Mouse (Mus musculus) G1E (cell line): ENCODE measurements around the gene Hmcn2. TPM values are rescaled to one million over a fixed set of nuclear protein-coding genes. Genes with fewer than 3 reads are reported as not detected.

Experiments used
- ATAC-seq: 2 replicates; pipeline ENCODE4 v1.8.0; 2016; ENCODE audit warnings: mild to moderate bottlenecking; ENCODE audit not compliant: insufficient number of reproducible peaks, poor library complexity, low FRiP score, severe bottlenecking; ENCODE audit errors: extremely low read depth
- DNase-seq: peaks from one replicate; pipeline ENCODE4 v3.0.0; 2012; ENCODE audit warnings: low spot score
- H3K27me3 ChIP-seq: 2 replicates; pipeline ENCODE4 v1.6.1; 2012; ENCODE audit warnings: mild to moderate bottlenecking, low read length, inconsistent platforms; ENCODE audit not compliant: insufficient read depth
- H3K36me3 ChIP-seq: replicated peaks from 2 replicates; pipeline ENCODE3; 2012; ENCODE audit warnings: mild to moderate bottlenecking, inconsistent platforms
- H3K4me1 ChIP-seq: 2 replicates; pipeline ENCODE4 v1.6.1; 2012; ENCODE audit warnings: low read depth, low read length, inconsistent platforms, mixed read lengths; ENCODE audit not compliant: insufficient read depth
- H3K4me3 ChIP-seq: 2 replicates; pipeline ENCODE4 v1.5.1; 2012; ENCODE audit warnings: low read depth, mild to moderate bottlenecking, inconsistent platforms, low read length, moderate library complexity, mixed read lengths
- H3K9me3 ChIP-seq: replicated peaks from 2 replicates; pipeline ENCODE4 v1.6.1; 2012; ENCODE audit warnings: inconsistent platforms
- CTCF ChIP-seq: IDR thresholded peaks from 2 replicates; pipeline ENCODE4 v1.5.1; 2012; ENCODE audit warnings: low read depth, low read length, inconsistent platforms, mixed read lengths
- GATA1 ChIP-seq: IDR thresholded peaks from 2 replicates; pipeline ENCODE4 v1.6.1; 2012; ENCODE audit warnings: borderline replicate concordance, low read length, inconsistent platforms, mixed read lengths
- GATA2 ChIP-seq: IDR thresholded peaks from 2 replicates; pipeline ENCODE4 v1.6.1; 2012; ENCODE audit warnings: low read depth, low read length, inconsistent platforms, borderline replicate concordance
- POLR2AphosphoS5 ChIP-seq: IDR thresholded peaks from 2 replicates; pipeline ENCODE4 v1.6.1; 2012; ENCODE audit warnings: low read depth, low read length, inconsistent platforms; ENCODE audit not compliant: insufficient replicate concordance
- TAL1 ChIP-seq: conservative IDR thresholded peaks from 2 replicates; pipeline ENCODE4 v1.6.1; 2012; ENCODE audit warnings: low read depth, low read length, inconsistent platforms, mixed read lengths
- polyA plus RNA-seq: library from polyadenylated mRNA; stranded (reverse); fragments of >175 nt; gene quantifications from 2 replicates; pipeline ENCODE4 v1.2.3, GENCODE M21; 2012
- total RNA-seq, 2 experiments: library from RNA; stranded (forward) in 1 of 2; stranded (reverse) in 1 of 2; fragments of 200-1000 nt in 1 of 2; fragments of >200 nt in 1 of 2; fragmentation: Nextera tagmentation in 1 of 2; gene quantifications; 2 replicates each; pipeline ENCODE4 v1.2.3; 2014 to 2017

Hmcn2 gene
- total and polyA plus RNA-seq, 3 experiments = 0.16 TPM; not detected in 2

DNA sequence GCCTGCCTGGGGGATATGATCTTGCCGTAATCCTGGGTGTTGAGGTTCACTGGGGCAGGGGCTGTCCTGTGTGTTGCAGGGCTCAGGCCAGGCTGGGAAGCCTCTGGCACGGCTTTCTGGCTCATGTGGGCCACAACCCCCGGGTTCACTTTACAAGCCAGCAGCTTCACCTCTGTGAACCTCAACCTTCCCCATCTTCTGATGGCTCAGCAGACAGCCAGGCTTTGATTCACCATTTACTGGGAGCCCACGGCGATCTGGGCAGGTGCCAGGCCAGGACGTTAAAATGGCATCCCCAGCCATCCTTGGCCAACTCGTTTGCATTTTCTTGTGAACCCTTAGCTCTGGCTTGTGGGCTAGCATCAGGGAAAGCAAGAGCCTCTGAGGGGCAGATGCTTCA is 155.3 kb downstream of the Hmcn2 start:
- Histone ChIP-seq H3K36me3 (no peaks in the 10 kb centered on the region), H3K4me3 (no peak overlapping the region), H3K27me3 (peaks cover 33% of the 10 kb centered on the region), H3K9me3 (no peaks in the 10 kb centered on the region), H3K4me1 (no peaks in the 10 kb centered on the region)
- DNase-seq = no peak
- no peak for TF ChIP-seq GATA1
- TF ChIP-seq POLR2AphosphoS5 = no peak
- no peak for TF ChIP-seq GATA2
- no peak for TF ChIP-seq CTCF
- TF ChIP-seq TAL1 = no peak
- no peak for ATAC-seq

DNA sequence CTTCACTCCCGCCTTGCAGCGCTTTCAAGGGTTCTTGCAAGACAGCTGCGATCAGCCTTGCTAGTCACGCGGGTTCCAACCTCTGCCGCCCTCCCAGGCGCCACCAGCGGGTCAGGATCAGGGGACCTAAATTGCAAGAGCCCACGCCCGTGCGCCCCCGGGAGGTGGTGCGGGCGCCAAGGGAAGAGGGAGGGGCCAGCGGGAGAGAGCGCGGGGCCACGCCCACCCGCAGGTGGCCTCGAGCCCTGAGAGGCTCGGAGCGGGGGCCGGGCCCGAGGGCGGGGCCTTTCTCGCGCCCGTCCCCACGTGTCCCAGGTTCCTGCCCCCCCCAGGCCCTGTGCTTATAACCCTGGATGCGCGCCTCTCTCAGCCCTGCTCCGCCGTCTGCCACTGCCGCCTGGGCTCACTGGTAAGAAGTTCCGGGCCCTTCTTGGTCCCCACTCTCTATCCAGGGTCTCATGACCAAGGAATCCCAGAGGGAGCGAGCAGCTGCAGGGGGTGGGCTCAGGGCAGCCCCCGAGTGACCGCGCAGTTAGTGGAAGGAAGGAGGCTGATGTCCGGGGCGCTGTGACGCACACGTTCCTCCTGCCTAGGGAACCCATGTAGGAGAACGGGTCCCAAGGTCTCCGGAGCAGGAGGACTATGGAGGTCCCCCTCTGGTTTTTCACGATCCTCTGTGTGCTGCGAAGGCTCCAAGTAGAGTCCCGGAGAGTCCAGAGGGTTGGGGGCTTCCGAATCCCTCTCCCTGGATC is 155.9 kb downstream of the Hmcn2 start, which contains the start of gene Ass1:
TSS of gene Ass1 (plus strand) at position 277 of the 752 bp plus-strand sequence.
- Histone ChIP-seq H3K36me3 (no peaks in the 10 kb centered on the region), H3K9me3 (no peaks in the 10 kb centered on the region), H3K4me3 (no peak within 1 kb of the TSS), H3K27me3 (peaks cover 28% of the 10 kb centered on the region), H3K4me1 (no peaks in the 10 kb centered on the region)
- no peak for ATAC-seq
- TF ChIP-seq TAL1 (no peak), CTCF (no peak), GATA2 (no peak), POLR2AphosphoS5 (no peak), GATA1 (no peak)
- DNase-seq = no peak

DNA sequence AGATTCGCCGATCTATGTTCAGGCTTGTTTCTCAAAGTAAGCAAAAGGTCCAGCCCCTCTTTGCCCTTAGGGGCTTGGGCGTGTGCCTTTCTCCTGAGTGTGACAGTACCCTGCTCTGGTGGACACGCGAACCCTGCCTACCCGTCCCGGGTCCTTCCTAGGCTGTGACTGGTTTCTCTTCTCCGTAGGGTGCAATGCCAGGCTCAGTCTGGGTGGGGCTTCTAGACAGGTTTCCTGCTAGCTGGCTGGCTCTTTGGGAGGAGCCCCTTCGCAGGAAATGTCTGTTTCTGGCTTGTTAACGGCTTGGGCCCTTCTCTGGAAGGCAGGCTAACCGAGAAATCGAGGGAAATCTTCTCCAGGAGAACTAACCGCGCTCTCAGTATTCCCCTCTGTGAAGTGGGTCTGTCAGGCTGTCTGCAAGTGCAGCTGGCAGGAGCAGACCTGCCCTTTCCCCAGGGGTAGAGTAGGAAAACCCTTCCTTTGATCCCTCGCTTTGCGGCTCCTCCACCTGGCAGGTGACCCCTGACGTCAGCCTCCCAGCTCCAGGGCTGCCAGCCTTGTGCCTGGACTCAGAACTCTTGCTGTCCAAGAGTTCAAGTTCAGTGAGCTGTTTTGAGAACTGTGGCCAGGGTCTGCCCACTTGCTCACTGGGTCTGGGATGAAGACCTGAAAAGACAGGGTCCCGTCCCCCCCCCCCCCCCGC is 156.6 kb downstream of the Hmcn2 start:
- TF ChIP-seq TAL1 (no peak), GATA1 (no peak), POLR2AphosphoS5 (no peak), CTCF (no peak), GATA2 (no peak)
- DNase-seq (no peak), ATAC-seq (no peak)
- Histone ChIP-seq H3K27me3 (peaks cover 28% of the 10 kb centered on the region), H3K4me1 (no peaks in the 10 kb centered on the region), H3K9me3 (no peaks in the 10 kb centered on the region), H3K36me3 (no peaks in the 10 kb centered on the region), H3K4me3 (no peak overlapping the region)

DNA sequence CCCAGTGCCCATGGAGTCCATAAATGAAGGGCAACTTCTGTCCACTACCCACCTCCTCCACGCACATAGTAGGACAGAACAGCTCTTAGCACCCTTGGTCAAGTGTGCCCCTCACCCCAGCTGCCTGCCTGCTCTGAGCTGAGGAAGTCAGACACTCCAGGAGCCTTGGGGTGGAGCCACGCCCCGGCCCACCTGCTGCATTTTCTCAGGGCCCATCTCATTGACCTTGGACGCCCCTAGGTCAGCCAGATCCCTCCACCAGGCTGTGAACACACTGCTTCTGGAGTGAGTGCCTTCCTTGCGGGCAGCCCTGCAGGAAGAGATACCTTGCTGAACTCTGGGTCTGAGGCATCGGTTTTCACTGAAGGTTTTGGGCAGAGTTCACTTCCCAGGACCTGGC is 157.4 kb downstream of the Hmcn2 start:
- H3K4me1 ChIP-seq = no peaks in the 10 kb centered on the region
- H3K36me3 ChIP-seq = no peaks in the 10 kb centered on the region
- H3K9me3 ChIP-seq = no peaks in the 10 kb centered on the region
- no peak overlapping the region for H3K4me3 ChIP-seq
- peaks cover 28% of the 10 kb centered on the region for H3K27me3 ChIP-seq
- DNase-seq (no peak), ATAC-seq (no peak)
- TF ChIP-seq TAL1 (no peak), GATA2 (no peak), POLR2AphosphoS5 (no peak), GATA1 (no peak), CTCF (no peak)

DNA sequence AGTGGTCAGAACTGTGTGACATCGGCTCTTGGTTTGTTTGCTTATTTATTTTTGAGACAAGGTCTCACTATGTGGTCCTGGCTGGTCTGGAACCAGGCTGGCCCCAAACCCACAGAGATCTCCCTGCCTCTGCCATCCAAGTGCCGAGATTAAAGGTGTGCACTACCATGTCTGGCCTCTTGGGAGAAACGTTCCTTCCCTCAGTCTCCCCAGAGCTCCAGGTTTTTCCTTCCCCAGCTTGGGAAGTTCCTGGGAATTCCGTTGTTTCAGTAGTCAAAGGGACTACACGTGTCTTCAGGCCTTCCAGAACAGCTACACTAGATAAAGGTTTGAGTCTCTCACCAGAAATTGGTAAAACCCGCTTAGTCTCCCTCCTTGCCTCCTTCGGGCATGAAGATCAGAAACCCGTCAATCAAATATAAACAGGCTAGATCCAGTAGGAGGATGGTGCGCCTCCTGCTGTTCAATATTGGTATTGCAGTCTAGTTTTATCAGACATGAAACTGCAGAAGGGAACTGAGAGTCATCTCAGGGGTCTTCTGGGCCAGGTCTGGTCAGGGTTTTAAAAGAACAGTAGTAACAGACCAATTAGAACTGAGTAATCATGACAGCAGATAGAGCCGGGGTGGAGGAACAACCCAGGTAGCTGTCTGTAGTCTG is 158.3 kb downstream of the Hmcn2 start:
- Histone ChIP-seq H3K9me3 (no peaks in the 10 kb centered on the region), H3K27me3 (peaks cover 28% of the 10 kb centered on the region), H3K4me1 (no peaks in the 10 kb centered on the region), H3K36me3 (no peaks in the 10 kb centered on the region), H3K4me3 (no peak overlapping the region)
- ATAC-seq = no peak
- peak; percentile 26 for DNase-seq
- TF ChIP-seq CTCF (peak; percentile 68), POLR2AphosphoS5 (no peak), GATA1 (no peak)

DNA sequence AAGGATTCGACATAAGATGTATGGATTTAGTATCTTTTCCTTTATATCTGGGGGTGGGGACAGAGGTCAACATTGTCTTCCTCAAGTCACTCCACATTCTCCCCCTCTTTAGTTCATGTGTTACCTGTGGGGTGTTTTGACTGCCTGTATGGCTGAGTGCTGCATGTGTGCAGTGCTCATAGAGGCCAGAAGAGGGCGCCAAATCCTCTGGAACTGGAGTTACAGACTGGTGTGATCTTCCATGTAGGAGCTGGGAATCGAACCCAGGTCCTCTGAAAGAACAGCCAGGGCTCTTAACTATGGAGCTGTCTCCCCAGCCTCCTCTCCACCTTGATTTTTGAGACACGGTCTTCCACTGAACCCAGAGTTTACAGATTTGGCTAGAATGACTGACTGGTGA is 159.7 kb downstream of the Hmcn2 start:
- Histone ChIP-seq H3K4me1 (no peaks in the 10 kb centered on the region), H3K27me3 (peaks cover 27% of the 10 kb centered on the region), H3K9me3 (no peaks in the 10 kb centered on the region), H3K36me3 (no peaks in the 10 kb centered on the region), H3K4me3 (no peak overlapping the region)
- DNase-seq (no peak), ATAC-seq (no peak)
- TF ChIP-seq GATA2 (no peak), TAL1 (no peak), GATA1 (no peak), CTCF (peak; percentile 77), POLR2AphosphoS5 (no peak)
